Mouse (Mus musculus) c-Kit-negative CD71-positive TER-119-positive erythroid progenitor cells, embryonic 14.5 days (primary cell): Measurements from ENCODE around the gene Zfp462.

Experiments used
- DNase-seq: peaks from one replicate; pipeline ENCODE4 v3.0.0-alpha.2; 2013; ENCODE audit warnings: low read depth, low spot score

Gene Zfp462

DNA sequence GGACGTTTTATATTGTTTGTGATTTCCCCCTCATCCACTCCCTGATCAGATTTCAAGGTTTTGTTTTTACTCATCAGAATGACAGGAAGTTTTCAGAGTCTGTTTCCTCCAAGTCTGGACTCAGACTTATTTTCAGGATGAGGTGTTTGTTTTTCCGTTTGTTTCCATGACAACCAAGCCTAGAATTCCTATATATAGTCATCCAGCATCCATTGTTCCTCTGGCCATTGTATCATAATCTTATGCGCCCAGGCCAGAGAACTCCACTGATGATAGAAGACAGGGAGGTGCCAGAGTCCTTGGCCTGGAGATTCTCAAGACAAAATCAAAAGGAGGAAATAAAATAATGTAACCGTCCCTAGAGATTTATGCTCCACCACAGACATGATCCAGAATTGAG lies 97.7 kb downstream of the Zfp462 start:
- no peak for DNase-seq

DNA sequence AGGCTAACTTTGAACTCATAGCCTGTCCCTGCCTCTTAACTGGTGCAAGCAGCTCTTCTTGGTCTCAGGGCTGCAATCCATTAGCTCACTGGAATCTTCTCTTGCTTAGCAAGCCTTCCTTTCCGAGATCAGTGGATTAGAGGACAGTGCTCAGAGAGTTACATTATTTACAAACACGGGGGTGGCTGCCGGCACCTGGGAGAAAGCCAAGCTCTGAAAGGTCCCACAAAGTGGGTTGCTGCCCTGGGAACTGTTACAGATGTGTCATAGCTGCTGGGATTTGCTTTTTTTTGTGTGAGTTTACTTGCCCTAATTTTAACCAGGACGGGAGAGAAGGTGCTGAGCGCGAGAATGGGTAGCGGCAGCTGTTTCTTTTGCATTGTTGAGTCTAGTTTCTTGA lies 102.4 kb downstream of the Zfp462 start:
- no peak for DNase-seq

DNA sequence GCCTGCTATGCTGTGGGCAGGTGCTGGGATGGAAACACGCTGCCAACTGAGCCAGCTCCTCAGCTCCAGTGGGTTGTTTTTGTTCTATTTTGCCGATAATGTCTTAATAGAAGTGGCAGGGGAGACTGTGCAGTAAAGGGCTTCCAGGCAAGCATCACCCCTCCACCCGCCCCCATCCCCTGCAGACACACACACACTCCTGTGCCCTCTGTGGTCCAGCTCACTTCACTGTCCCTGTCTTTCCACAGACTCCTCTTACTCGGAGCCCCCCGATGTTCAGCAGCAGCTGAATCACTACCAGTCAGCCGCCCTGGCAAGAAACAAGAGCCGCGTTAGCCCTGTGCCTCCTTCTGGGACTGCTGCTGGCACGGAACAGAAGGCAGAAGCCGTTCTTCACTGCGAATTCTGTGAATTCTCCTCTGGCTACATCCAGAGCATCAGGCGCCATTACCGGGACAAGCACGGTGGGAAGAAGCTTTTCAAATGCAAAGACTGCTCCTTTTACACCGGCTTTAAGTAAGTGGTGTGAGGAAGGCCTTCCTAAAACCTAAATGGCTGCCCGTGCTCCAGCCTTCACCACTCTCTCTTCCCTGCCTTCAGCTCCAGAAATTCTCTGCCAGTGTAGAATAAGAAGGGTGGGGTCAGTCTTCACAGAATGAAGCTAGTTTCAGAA lies 105.2 kb downstream of the Zfp462 start:
- no peak for DNase-seq

DNA sequence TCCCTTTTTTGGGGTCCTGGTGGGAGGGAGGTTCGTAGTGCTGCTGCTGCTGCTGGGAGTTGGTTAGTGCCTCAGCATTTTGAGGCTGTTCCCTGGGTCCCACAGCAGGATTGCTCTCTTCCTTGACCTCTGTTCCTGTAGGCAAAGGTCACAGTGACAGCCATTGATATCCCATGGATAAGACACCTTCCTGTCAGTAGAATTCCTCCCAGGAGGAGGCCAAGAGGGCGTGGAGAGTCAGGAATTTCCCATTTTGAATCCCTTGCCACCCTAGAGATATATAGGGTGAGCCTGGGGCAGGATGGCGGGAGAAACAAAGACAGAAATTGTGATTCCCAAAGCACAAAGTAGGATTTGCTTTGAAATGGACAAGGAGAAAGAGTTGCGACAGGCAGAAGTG lies 106.5 kb downstream of the Zfp462 start:
- DNase-seq: no peak

- no peak for DNase-seq
Measured at GRCm38 (mm10) chr4:55052686-55053085, 107.8 kb downstream of the Zfp462 start.

DNA sequence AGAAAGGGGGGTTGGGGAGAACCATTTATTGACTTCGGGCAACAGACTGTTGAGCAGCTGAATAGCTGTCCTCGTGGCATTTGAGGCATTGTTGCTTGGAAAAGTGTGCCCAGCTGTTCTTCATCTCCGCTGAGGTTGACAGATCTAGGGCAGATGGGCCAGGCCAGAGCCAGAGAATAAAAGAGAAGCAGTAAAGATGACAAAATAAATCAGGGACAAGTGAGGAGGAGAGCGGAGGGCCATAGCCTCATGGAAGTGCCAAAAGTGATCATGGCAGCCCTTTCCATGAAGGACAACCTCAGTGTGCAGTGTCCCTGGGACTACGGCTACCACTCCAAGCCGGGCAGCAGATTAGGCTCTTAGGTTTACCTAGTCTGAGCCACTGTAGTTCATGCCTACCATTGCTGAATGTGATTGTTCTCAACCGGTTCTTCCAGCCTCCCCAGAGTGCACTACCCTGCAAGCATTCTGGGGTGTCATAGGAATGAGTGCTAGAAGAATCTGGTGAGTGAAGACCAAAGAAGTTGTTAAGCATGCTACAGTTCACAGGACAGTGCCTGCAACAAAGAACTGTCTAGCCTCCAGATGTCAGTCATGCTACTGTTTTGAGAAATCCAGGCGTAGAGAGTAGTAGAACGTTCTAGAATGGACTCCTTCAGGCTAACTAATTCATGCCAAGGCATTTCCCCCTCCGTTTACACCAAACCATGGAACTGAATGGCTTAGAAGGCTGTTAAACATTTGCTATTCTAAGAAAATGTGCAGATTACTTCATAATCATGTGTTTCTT lies 113.0 kb downstream of the Zfp462 start:
- no peak for DNase-seq

GRCm38 (mm10) chr4:55058901-55059300 lies 114.1 kb downstream of the Zfp462 start:
- DNase-seq: no peak

- no peak for DNase-seq
Measured at GRCm38 (mm10) chr4:55066341-55067170, 121.7 kb downstream of the Zfp462 start.

DNA sequence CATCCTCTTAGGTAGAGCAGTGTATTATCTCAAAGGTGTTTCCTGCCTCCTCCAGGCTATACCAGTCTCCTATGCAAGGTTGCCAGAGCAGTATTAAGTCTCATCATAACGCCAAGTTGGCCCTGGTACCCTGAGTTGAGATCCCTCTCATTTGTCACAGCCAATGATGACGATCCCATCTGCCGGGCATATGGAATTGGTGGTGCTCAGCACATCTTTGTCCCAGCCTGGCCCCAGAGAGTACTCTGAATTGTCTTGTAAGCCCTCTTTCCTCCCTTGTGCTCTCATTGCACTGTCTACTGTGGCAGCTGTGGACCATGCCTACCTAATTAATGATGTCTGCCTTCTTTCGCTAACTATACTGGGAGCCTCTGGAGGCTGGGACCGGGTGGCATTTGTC lies 126.7 kb downstream of the Zfp462 start:
- no peak for DNase-seq

GRCm38 (mm10) chr4:55077133-55077889 lies 132.5 kb downstream of the Zfp462 start:
- no peak for DNase-seq

DNA sequence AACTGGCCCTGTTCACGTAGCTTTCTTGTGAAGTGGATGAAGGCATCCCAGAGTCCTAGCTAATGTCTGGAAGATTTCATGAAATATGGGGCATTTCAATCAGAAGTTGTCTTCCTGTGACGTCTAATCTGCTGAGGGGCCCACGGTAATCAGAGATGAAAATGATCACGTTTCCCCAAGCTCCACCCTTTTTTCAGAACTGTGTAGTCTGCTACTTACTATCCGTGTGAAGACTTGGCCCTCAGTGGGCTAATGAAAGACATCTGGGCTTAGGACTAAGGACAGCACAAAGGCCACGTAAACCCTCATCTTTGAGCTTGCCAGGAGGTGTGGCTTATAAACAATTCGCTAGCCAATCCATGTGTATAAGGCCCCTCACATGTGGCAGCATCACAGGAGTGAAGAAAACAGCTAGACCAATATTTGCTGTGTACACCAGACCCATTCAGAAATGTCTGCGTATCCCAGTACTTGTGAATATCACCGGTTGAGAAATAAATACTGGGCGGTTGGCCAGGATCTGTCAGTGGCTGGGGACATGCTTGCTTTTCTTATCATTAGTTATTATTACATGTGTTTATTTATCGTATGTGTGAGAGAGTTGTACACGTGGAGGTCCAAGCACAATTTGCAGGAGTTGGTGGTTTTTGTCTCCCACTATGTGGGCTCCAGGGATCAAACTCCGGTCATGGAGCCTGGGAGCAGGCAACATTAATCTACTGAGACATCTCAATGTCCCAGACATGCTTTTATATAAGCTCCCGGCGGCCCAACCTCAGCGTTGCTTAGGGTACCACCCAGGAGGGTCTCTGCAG lies 133.3 kb downstream of the Zfp462 start:
- no peak for DNase-seq

GRCm38 (mm10) chr4:55079056-55079455 lies 134.2 kb downstream of the Zfp462 start:
- DNase-seq: no peak

GRCm38 (mm10) chr4:55084080-55084688 lies 139.3 kb downstream of the Zfp462 start:
- DNase-seq: no peak

DNA sequence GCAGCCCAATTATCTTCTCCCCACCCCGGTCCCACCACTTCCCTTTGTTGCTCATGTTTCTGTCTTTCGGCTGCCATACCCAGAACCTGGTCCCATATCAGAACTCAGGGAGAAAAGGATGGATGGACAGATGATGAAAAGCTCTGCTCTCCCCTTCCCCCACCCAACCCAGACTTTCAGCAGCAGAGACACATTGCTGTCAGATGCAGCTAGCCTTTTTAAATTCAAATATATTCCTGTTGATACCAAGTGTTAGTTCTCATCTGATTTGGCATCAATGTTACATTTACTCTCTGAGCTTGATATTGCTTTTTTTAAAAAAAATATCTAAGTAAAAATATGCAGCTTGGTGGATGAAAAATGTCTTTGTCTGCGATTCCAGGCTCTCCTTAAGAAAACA lies 143.3 kb downstream of the Zfp462 start:
- no peak for DNase-seq

- no peak for DNase-seq
Measured at GRCm38 (mm10) chr4:55088922-55089321, 144.1 kb downstream of the Zfp462 start.

DNA sequence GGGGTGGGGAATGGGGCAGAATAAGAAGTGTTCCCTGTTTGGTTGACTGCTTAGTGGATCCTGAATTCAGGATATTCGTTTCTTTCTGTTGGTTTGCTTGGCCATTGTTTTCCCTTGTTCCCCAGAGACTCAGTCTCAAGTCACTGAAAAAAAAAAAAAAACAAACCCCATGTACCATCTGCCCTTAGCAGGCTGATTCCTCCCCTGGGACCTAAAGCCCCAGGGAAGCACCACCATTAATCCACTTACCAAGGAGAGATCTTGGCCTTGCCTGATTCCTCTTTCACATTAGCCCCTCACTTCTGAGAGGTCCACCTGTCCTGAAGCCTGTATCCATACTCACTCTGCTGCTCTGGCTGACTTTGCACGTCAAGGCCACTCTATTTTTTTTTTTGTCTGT lies 152.3 kb downstream of the Zfp462 start:
- DNase-seq: no peak

- DNase-seq: no peak
Measured at GRCm38 (mm10) chr4:55098366-55098765, 153.5 kb downstream of the Zfp462 start.

DNA sequence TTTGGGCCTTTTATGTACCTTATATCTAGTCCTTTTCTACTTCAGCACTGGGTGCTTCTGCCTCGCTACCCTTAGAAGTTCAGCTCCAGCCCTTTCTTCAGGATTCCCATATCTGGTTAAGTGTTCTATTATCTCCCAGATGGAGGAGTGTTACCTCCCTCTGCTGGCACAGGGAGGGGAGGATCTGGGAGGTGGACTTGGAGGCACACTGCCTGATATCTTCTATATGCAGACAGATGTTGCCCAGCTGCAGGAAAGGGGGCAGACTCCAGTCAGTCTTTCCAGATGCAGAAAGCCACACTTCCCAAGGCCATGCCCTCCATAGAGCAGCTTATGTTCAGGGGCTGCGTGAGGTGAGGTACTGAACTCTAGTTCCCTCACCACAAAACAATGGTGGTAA lies 156.0 kb downstream of the Zfp462 start:
- no peak for DNase-seq

- DNase-seq: no peak
Measured at GRCm38 (mm10) chr4:55101601-55102000, 156.8 kb downstream of the Zfp462 start.

DNA sequence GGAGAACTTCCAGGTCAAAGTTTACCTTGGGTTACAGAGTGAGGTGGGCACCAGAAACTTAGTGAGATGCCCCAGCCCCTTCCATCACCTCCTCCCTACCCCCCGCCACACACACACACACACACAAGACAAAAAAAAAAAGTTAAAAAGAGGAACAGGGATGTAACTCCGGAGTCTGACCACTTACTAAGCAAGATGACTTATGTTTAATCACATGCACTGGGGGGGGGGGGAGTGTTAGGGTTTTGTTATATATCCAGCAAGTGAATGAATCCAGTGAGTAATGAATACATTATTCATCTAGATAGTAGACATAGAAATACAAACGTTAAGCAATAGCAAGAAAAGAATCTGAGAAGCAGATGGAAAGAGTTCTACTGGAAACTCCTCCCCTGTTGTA lies 157.5 kb downstream of the Zfp462 start:
- DNase-seq: no peak
